Mouse (Mus musculus) CH12.LX (cell line): Measurements from ENCODE around the gene Phlda3. TPM values are rescaled to one million over a fixed set of nuclear protein-coding genes. Genes with fewer than 3 reads are reported as not detected.

Source experiments
- DNase-seq: peaks from one replicate; pipeline ENCODE4 v3.0.0-alpha.2; 2013; ENCODE audit errors: extremely low read depth
- H3K27ac ChIP-seq: 2 replicates; pipeline ENCODE4 v1.5.1; 2012; ENCODE audit warnings: low read depth, mild to moderate bottlenecking, control low read depth, moderate library complexity; ENCODE audit not compliant: insufficient read depth
- H3K27me3 ChIP-seq: replicated peaks from 2 replicates; pipeline ENCODE3; 2012; ENCODE audit warnings: inconsistent platforms
- H3K36me3 ChIP-seq, 2 experiments: replicated peaks in 1 of 2; 2 replicates each; pipeline versions ENCODE3 to v1.6.1; 2012; ENCODE audit warnings: inconsistent platforms in 1 of 2, low read length in 1 of 2, mild to moderate bottlenecking in 1 of 2, mixed read lengths in 1 of 2, moderate library complexity in 1 of 2; ENCODE audit not compliant: control insufficient read depth in 1 of 2, insufficient read depth in 1 of 2
- H3K4me1 ChIP-seq, 2 experiments: 2 replicates each; pipeline ENCODE4 v1.6.1; 2012; ENCODE audit warnings: inconsistent platforms in 1 of 2, moderate library complexity in 1 of 2; ENCODE audit not compliant: insufficient read depth in 2 of 2, control insufficient read depth in 1 of 2
- H3K4me2 ChIP-seq: 2 replicates; pipeline ENCODE4 v1.6.1; 2012; ENCODE audit warnings: low read depth, mild to moderate bottlenecking, control low read depth; ENCODE audit not compliant: poor library complexity, insufficient read depth, severe bottlenecking
- H3K4me3 ChIP-seq, 3 experiments: fragments of 150-350 bp in 1 of 3; sonication (generic) in 1 of 3; replicated peaks in 1 of 3; 2 replicates each; pipeline versions ENCODE3 to v1.5.1; 2011 to 2012; ENCODE audit warnings: low read depth in 2 of 3, low read length in 2 of 3, mild to moderate bottlenecking in 2 of 3, moderate library complexity in 2 of 3, control low read depth in 1 of 3, improper control_type of control experiment in 1 of 3, inconsistent platforms in 1 of 3, mixed read lengths in 1 of 3; ENCODE audit not compliant: poor library complexity in 1 of 3
- H3K79me2 ChIP-seq: replicated peaks from 2 replicates; pipeline ENCODE4 v1.6.1; 2012; ENCODE audit warnings: mild to moderate bottlenecking, moderate library complexity; ENCODE audit not compliant: control insufficient read depth, poor library complexity, insufficient read depth, severe bottlenecking; ENCODE audit errors: extremely low read depth
- H3K9ac ChIP-seq: 2 replicates; pipeline ENCODE4 v1.6.1; 2012; ENCODE audit warnings: low read depth, mild to moderate bottlenecking, control low read depth, moderate library complexity; ENCODE audit not compliant: insufficient read depth
- H3K9me3 ChIP-seq: replicated peaks from 2 replicates; pipeline ENCODE3; 2012; ENCODE audit warnings: low read length, inconsistent platforms, mixed read lengths
- BHLHE40 ChIP-seq: IDR thresholded peaks from 2 replicates; pipeline ENCODE4 v1.6.1; 2011; ENCODE audit warnings: mild to moderate bottlenecking, low read depth, low read length, improper control_type of control experiment
- CHD1 ChIP-seq: IDR thresholded peaks from 2 replicates; pipeline ENCODE4 v1.6.1; 2012; ENCODE audit warnings: low read depth, low read length, improper control_type of control experiment, inconsistent platforms
- CHD2 ChIP-seq: IDR thresholded peaks from 2 replicates; pipeline ENCODE4 v1.6.1; 2011; ENCODE audit warnings: low read length, improper control_type of control experiment
- E2F4 ChIP-seq: IDR thresholded peaks from 2 replicates; pipeline ENCODE4 v1.6.1; 2011; ENCODE audit warnings: low read depth, low read length, improper control_type of control experiment; ENCODE audit not compliant: insufficient replicate concordance
- ELF1 ChIP-seq: IDR thresholded peaks from 2 replicates; pipeline ENCODE4 v1.6.1; 2014; ENCODE audit warnings: low read depth, mild to moderate bottlenecking, inconsistent platforms, low read length, improper control_type of control experiment
- EP300 ChIP-seq: IDR thresholded peaks from 2 replicates; pipeline ENCODE4 v1.6.1; 2011; ENCODE audit warnings: low read length, improper control_type of control experiment
- ETS1 ChIP-seq: conservative IDR thresholded peaks from 2 replicates; pipeline ENCODE4 v1.6.1; 2012; ENCODE audit warnings: low read depth, mild to moderate bottlenecking, inconsistent platforms, low read length, improper control_type of control experiment, moderate library complexity
- GABPA ChIP-seq: IDR thresholded peaks from 2 replicates; pipeline ENCODE4 v1.6.1; 2012; ENCODE audit warnings: low read depth, low read length, improper control_type of control experiment, inconsistent platforms; ENCODE audit not compliant: insufficient replicate concordance
- HCFC1 ChIP-seq: IDR thresholded peaks from 2 replicates; pipeline ENCODE4 v1.6.1; 2012; ENCODE audit warnings: low read depth, mild to moderate bottlenecking, inconsistent platforms, low read length, improper control_type of control experiment
- JUN ChIP-seq: IDR thresholded peaks from 2 replicates; pipeline ENCODE4 v1.6.1; 2011; ENCODE audit warnings: low read depth, mild to moderate bottlenecking, low read length, improper control_type of control experiment, moderate library complexity; ENCODE audit not compliant: insufficient read depth
- KAT2A ChIP-seq: IDR thresholded peaks from 2 replicates; pipeline ENCODE4 v1.6.1; 2012; ENCODE audit warnings: low read length, improper control_type of control experiment, inconsistent platforms; ENCODE audit not compliant: insufficient replicate concordance
- MAFK ChIP-seq: IDR thresholded peaks from 2 replicates; pipeline ENCODE4 v1.6.1; 2011; ENCODE audit warnings: low read length, improper control_type of control experiment; ENCODE audit not compliant: insufficient replicate concordance
- MAX ChIP-seq: IDR thresholded peaks from 2 replicates; pipeline ENCODE4 v1.6.1; 2011; ENCODE audit warnings: low read length, improper control_type of control experiment
- MAZ ChIP-seq: IDR thresholded peaks from 2 replicates; pipeline ENCODE4 v1.6.1; 2012; ENCODE audit warnings: low read depth, mild to moderate bottlenecking, inconsistent platforms, low read length, improper control_type of control experiment, moderate library complexity
- MEF2A ChIP-seq: IDR thresholded peaks from 2 replicates; pipeline ENCODE4 v1.6.1; 2014; ENCODE audit warnings: low read depth, mild to moderate bottlenecking, inconsistent platforms, low read length, improper control_type of control experiment, borderline replicate concordance
- MXI1 ChIP-seq: IDR thresholded peaks from 2 replicates; pipeline ENCODE4 v1.6.1; 2011; ENCODE audit warnings: mild to moderate bottlenecking, low read depth, low read length, improper control_type of control experiment
- MYC ChIP-seq: IDR thresholded peaks from 2 replicates; pipeline ENCODE4 v1.6.1; 2011; ENCODE audit warnings: low read depth, mild to moderate bottlenecking, improper control_type of control experiment, low read length
- NELFE ChIP-seq: IDR thresholded peaks from 2 replicates; pipeline ENCODE4 v1.6.1; 2011; ENCODE audit warnings: low read depth, low read length, improper control_type of control experiment
- NRF1 ChIP-seq: IDR thresholded peaks from 2 replicates; pipeline ENCODE4 v1.6.1; 2014; ENCODE audit warnings: low read depth, mild to moderate bottlenecking, inconsistent platforms, low read length, improper control_type of control experiment, moderate library complexity
- PAX5 ChIP-seq: IDR thresholded peaks from 2 replicates; pipeline ENCODE4 v1.6.1; 2012; ENCODE audit warnings: low read length, inconsistent platforms, mixed read lengths
- POLR2A ChIP-seq: IDR thresholded peaks from 2 replicates; pipeline ENCODE4 v1.6.1; 2011; ENCODE audit warnings: low read depth, mild to moderate bottlenecking, improper control_type of control experiment, low read length
- POLR2AphosphoS2 ChIP-seq: IDR thresholded peaks from 2 replicates; pipeline ENCODE4 v1.6.1; 2011; ENCODE audit warnings: low read depth, low read length, improper control_type of control experiment
- RAD21 ChIP-seq: IDR thresholded peaks from 2 replicates; pipeline ENCODE4 v1.6.1; 2011; ENCODE audit warnings: low read depth, mild to moderate bottlenecking, low read length, improper control_type of control experiment, moderate library complexity
- RCOR1 ChIP-seq: conservative IDR thresholded peaks from 2 replicates; pipeline ENCODE4 v1.6.1; 2012; ENCODE audit warnings: low read depth, mild to moderate bottlenecking, inconsistent platforms, low read length, improper control_type of control experiment
- SIN3A ChIP-seq: IDR thresholded peaks from 2 replicates; pipeline ENCODE4 v1.6.1; 2012; ENCODE audit warnings: low read length, improper control_type of control experiment, inconsistent platforms
- SMC3 ChIP-seq: IDR thresholded peaks from 2 replicates; pipeline ENCODE4 v1.6.1; 2011; ENCODE audit warnings: low read depth, low read length, improper control_type of control experiment
- TBP ChIP-seq: conservative IDR thresholded peaks from 2 replicates; pipeline ENCODE4 v1.6.1; 2011; ENCODE audit warnings: low read depth, low read length, improper control_type of control experiment
- TCF12 ChIP-seq: IDR thresholded peaks from 2 replicates; pipeline ENCODE4 v1.6.1; 2014; ENCODE audit warnings: low read depth, mild to moderate bottlenecking, inconsistent platforms, low read length, improper control_type of control experiment
- UBTF ChIP-seq: IDR thresholded peaks from 2 replicates; pipeline ENCODE4 v1.6.1; 2012; ENCODE audit warnings: low read depth, mild to moderate bottlenecking, inconsistent platforms, low read length, improper control_type of control experiment, moderate library complexity
- USF1 ChIP-seq: IDR thresholded peaks from 2 replicates; pipeline ENCODE4 v1.6.1; 2014; ENCODE audit warnings: low read depth, mild to moderate bottlenecking, inconsistent platforms, low read length, improper control_type of control experiment
- USF2 ChIP-seq: conservative IDR thresholded peaks from 2 replicates; pipeline ENCODE4 v1.6.1; 2011; ENCODE audit warnings: low read depth, low read length, improper control_type of control experiment
- ZC3H11A ChIP-seq: IDR thresholded peaks from 2 replicates; pipeline ENCODE4 v1.6.1; 2012; ENCODE audit warnings: low read depth, mild to moderate bottlenecking, inconsistent platforms, low read length, improper control_type of control experiment
- ZKSCAN1 ChIP-seq: IDR thresholded peaks from 2 replicates; pipeline ENCODE4 v1.6.1; 2012; ENCODE audit warnings: low read depth, inconsistent platforms, low read length, improper control_type of control experiment, borderline replicate concordance
- ZMIZ1 ChIP-seq: IDR thresholded peaks from 2 replicates; pipeline ENCODE4 v1.6.1; 2012; ENCODE audit warnings: low read depth, mild to moderate bottlenecking, inconsistent platforms, low read length, improper control_type of control experiment
- ZNF384 ChIP-seq: IDR thresholded peaks from 2 replicates; pipeline ENCODE4 v1.6.1; 2012; ENCODE audit warnings: low read depth, low read length, improper control_type of control experiment, inconsistent platforms
- dilution Hi-C: fragments of 300-500 bp; cut with MboI; formaldehyde crosslinking; loops from 2 replicates; pipeline ENCODE4 v1.14.3; 2020; ENCODE audit warnings: low sequenced_read_pairs; ENCODE audit not compliant: extremely low pct_unique_long_range_greater_than_20kb, extremely low pct_ligation_motif_present
- in situ Hi-C: fragments of 300-500 bp; cut with MboI; formaldehyde crosslinking; loops from 3 replicates; pipeline ENCODE4 v1.14.3; 2019; ENCODE audit warnings: low sequenced_read_pairs, low pct_ligation_motif_present, low pct_unique_long_range_greater_than_20kb, mixed read lengths
- polyA plus RNA-seq: library from polyadenylated mRNA; unstranded; fragments of >175 nt; gene quantifications from 2 replicates; pipeline ENCODE4 v1.2.1, GENCODE M21; 2012; ENCODE audit warnings: low read depth; ENCODE audit not compliant: insufficient read length
- total RNA-seq, 2 experiments: library from RNA; depleted of rRNA; stranded (reverse); fragments of 300-350 nt in 1 of 2; fragments of >200 nt in 1 of 2; gene quantifications; 2 replicates each; pipeline ENCODE4 v1.2.3; 2012 to 2014

Phlda3 gene
- total and polyA plus RNA-seq, 3 experiments = 37.5 to 98.1 (median 49.5) TPM

GRCm38 (mm10) chr1:135765645-135766591 is at the start of gene Phlda3 (continued):
- TF ChIP-seq TCF12 = peak; percentile 89

GRCm38 (mm10) chr1:135719486-135719885 is 46.4 kb upstream of the Phlda3 start:
- no peaks in the 10 kb centered on the region for H3K79me2 ChIP-seq
- H3K27me3 ChIP-seq = no peaks in the 10 kb centered on the region
- H3K36me3 ChIP-seq = no peaks in the 10 kb centered on the region
- H3K4me2 ChIP-seq = peak overlapping the region; percentile 78
- in situ Hi-C loops = no loop called here
- H3K9me3 ChIP-seq = no peaks in the 10 kb centered on the region
- peaks cover 4 to 17% of the 10 kb centered on the region in 2 experiments; a peak in 3 of 4 replicates for H3K4me1 ChIP-seq
- peak; percentile 89 for DNase-seq
- dilution Hi-C loops = no loop called here
- no peak overlapping the region for H3K27ac ChIP-seq
- H3K4me3 ChIP-seq = peak overlapping the region; percentile 49 to 62 (median 54)
- H3K9ac ChIP-seq = peak overlapping the region; percentile 71
- TF ChIP-seq USF2 = no peak
- TF ChIP-seq ELF1 = peak; percentile 85
- TF ChIP-seq POLR2A = peak; percentile 43; the same call in 1 of the 2 replicates
- no peak for TF ChIP-seq PAX5
- peak; percentile 97 for TF ChIP-seq RAD21
- TF ChIP-seq MAFK = no peak
- TF ChIP-seq MEF2A = 0 out of 2 replicates have a peak, but pooled peaks have one; percentile 47
- TF ChIP-seq CHD1 = no peak
- no peak for TF ChIP-seq ZNF384
- TF ChIP-seq USF1 = no peak
- TF ChIP-seq ETS1 = 0 out of 2 replicates have a peak, but pooled peaks have one; percentile 30
- TF ChIP-seq HCFC1 = peak; percentile 63
- TF ChIP-seq SIN3A = no peak; the same call in 1 of the 2 replicates
- no peak for TF ChIP-seq JUN
- TF ChIP-seq KAT2A = no peak
- no peak for TF ChIP-seq NRF1
- TF ChIP-seq TBP = 0 out of 2 replicates have a peak, but pooled peaks have one; percentile 19
- no peak for TF ChIP-seq ZKSCAN1
- peak; percentile 48; the same call in 1 of the 2 replicates for TF ChIP-seq EP300
- 0 out of 2 replicates have a peak, but pooled peaks have one; percentile 45 for TF ChIP-seq MAZ
- peak; percentile 82 for TF ChIP-seq TCF12
- TF ChIP-seq ZC3H11A = peak; percentile 84
- TF ChIP-seq BHLHE40 = peak; percentile 47
- TF ChIP-seq UBTF = no peak
- no peak for TF ChIP-seq ZMIZ1
- no peak for TF ChIP-seq MXI1
- TF ChIP-seq POLR2AphosphoS2 = no peak
- peak; percentile 93 for TF ChIP-seq SMC3
- no peak for TF ChIP-seq RCOR1
- 0 out of 2 replicates have a peak, but pooled peaks have one; percentile 24 for TF ChIP-seq CHD2
- TF ChIP-seq NELFE = peak; percentile 49; the same call in 1 of the 2 replicates
- peak; percentile 65; the same call in 1 of the 2 replicates for TF ChIP-seq MYC
- TF ChIP-seq E2F4 = no peak
- no peak for TF ChIP-seq MAX
- no peak for TF ChIP-seq GABPA
